Mouse (Mus musculus): ENCODE results near the gene Apoc3. TPM values are rescaled to one million over a fixed set of nuclear protein-coding genes. Genes with fewer than 3 reads are reported as not detected.

Gene Apoc3
- 3.4 and 11.2 TPM in 2 replicates for polyA plus RNA-seq (2012; rRNA removed; ENCODE audit: low replicate concordance)

DNA sequence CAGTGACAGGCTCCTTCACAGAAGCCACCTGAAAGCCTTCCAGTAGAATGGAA lies at the start of gene Apoc3:
Gene Apoc3 (minus strand): TSS at position 41 of the 53 bp plus-strand sequence.

DNA sequence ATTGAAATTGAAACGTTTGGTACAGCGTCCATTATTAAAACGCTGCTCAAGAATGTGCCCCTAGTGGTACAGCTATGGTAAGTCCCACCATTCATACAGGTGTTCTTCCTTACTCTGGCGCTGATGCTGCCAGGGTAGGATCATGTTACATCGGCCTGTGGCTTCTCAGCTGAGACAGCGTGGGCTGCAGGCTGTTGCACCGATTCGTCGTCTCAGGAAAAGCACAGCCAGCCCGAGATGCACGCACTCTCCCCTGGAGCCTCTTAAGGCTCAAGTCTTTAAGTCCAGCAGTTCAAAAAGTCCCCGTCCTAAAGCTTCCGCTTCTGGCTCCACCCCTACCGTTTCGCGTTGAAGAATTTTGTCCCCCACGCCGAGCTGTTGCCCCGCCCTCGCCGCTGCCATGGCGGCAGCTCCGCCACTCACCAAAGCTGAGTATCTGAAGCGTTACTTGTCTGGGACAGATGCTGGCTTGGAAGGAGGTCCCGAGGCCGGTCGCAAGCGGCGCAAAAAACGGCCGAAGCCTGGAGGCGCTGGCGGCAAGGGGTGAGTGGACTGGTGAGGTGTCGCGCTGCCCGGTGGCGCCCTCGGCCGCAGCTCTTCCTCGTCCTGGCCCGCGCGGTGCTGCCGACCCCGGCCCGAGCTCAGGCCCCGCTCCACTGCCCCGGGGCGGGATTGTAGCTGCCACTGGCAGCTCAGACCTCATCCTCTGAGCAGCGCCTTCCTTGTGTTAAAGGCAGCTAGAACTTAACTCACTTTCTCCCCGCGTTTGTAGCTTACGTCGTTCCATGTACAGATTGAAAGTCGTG lies 47.4 kb upstream of the Apoc3 start, which contains the start of gene Bud13:
Gene Bud13 (plus strand): TSS at position 378 of the 806 bp plus-strand sequence.

DNA sequence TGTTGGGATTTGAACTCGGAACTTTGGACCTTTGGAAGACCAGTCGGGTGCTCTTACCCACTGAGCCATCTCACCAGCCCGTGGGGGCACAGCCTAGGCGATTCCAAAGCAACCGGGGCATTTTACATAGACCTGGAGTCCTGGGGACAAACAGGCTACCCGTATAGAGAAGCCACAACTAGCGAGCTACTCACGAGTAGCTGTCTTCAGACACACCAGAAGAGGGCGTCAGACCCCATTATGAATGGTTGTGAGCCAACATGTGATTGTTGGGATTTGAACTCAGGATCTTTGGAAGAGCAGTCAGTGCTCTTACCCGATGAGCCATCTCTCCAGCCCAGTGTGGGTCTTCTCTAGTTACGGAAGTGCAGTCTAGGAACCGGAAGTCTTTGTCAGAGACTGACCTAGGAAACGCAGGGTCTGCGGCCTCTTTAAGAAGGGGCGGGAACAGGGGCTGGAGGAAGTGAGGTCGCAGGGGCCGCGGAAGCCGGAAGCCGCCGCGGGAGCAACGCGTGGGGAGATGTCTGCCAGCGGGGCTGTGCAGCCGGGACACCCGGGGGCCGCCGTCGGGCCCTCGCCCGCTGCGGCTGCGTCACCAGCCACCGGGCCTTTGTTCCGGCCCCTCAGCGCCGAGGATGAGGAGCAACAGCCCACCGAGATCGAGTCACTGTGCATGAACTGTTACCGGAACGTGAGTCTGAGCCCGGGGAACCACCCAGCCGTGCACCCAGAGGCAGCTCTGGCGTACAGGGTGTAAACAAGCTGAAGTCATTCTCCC lies 37.4 kb upstream of the Apoc3 start, which contains the start of gene Zpr1:
Gene Zpr1 (plus strand): TSS at position 388 of the 778 bp plus-strand sequence.

DNA sequence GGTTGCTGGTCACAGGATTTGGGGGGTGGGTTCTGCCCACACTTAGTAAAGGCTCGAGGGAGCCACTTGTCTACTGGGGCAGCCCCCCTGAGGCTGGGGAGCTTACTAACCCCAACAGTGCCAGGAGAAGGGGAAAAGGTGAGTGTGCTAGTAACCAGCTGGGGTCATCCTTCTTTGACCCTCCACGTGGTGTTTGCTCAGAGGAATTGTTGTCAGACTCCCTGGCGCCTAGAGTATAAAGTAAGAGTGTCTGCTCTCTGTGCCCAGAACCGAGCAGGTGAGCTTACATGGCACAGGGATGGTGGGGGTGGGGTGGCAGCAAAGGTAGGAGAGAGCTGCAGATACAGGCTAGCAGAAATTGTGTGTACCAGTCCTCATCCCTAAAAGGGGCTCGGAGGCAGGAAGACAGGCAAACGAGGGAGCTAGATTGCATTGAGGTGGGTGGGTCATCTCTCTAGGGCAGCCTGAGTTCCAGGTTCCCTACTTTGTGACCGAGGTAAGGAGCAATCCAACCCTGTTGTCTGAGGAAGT lies 33.0 kb upstream of the Apoc3 start, which contains the start of gene Apoa5:
Gene Apoa5 (plus strand): TSS at position 291 of the 531 bp plus-strand sequence.

DNA sequence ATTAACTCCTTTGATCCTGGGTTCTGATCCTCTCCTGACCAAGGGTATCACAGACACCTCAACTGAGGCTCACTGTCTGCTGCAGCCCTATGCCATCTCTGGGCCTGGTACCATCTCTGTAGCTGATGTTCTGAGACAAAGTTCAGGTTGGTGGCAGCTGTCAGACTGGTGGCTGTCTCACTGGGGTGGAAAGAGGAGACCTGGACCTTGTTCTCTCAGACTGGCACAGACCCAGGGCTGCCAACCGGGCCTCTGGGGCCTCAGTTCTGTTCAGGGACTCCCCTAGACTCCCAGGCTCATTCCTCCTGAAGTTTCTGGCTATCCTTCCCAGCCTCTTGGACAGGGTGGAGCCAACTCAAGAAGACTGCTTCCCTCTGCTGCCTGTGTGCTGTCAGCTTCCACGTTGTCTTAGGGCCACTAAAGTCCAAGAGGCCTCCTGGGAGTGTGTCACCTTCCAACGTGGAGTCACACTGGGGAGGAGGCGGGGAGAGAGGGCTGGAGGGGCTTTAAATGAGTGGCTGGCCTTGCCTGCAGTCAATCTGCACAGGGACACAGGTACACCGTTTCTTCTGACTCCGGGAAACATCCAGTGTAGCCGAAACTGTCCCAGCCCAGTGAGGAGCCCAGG lies 5.2 kb upstream of the Apoc3 start, which contains the start of gene Apoa4:
Gene Apoa4 (plus strand): TSS at position 171 of the 628 bp plus-strand sequence.

DNA sequence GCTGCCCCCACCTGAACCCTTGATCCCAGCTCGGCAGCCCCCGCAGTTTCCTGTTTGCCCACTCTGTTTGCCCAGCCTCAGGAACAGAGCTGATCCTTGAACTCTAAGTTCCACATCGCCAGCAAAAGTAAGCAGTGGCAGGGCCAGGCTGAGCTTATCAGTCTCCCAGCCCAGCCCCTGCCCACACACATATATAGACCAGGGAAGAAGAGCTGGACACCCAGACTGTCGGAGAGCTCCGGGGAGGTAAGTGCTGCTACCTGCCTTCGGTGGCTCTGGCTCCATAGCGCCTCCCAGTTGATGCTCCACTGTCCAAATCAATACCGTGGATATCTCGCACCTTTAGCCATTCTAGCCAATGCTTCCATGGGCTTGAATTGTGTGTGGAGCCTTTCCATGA lies 6.9 kb downstream of the Apoc3 start, which contains the start of gene Apoa1:
Gene Apoa1 (plus strand): TSS at position 90 of the 400 bp plus-strand sequence.

Other genes starting within 250 kb of the Apoc3 start
- gene Pafah1b2, start 222.9 kb downstream of the Apoc3 start, polyA plus RNA-seq (2012; rRNA removed; ENCODE audit: low replicate concordance): 25.0 and 28.5 TPM in 2 replicates
- 17.9 and 25.2 TPM in 2 replicates for gene Sik3, start 222.8 kb downstream of the Apoc3 start, polyA plus RNA-seq (2012; rRNA removed; ENCODE audit: low replicate concordance)
- gene Apoa1, start 7.1 kb downstream of the Apoc3 start, polyA plus RNA-seq (2012; rRNA removed; ENCODE audit: low replicate concordance): 0.42 and 2.2 TPM in 2 replicates
- 0.06 TPM in 1 of 2 replicates, not detected in the other for gene Apoa4, start 5.1 kb upstream of the Apoc3 start, polyA plus RNA-seq (2012; rRNA removed; ENCODE audit: low replicate concordance)
- gene Apoa5, start 33.0 kb upstream of the Apoc3 start, polyA plus RNA-seq (2012; rRNA removed; ENCODE audit: low replicate concordance): 0.17 and 0.53 TPM in 2 replicates
- 16.2 and 34.2 TPM in 2 replicates for gene Zpr1, start 37.4 kb upstream of the Apoc3 start, polyA plus RNA-seq (2012; rRNA removed; ENCODE audit: low replicate concordance)
- gene Bud13, start 47.4 kb upstream of the Apoc3 start, polyA plus RNA-seq (2012; rRNA removed; ENCODE audit: low replicate concordance): 6.8 and 11.8 TPM in 2 replicates
- gene 4931429L15Rik, start 84.3 kb upstream of the Apoc3 start, polyA plus RNA-seq (2012; rRNA removed; ENCODE audit: low replicate concordance): not detected in 2 replicates